Mouse (Mus musculus): ENCODE measurements at regions not wholly inside any gene's neighbourhood (a gene's known extent, or its start where the extent isn't known, plus 50 kb on each side); places are given as distances from the start of the nearest gene placed in this dataset.

- no peak for TF ChIP-seq POLR2A (IDR thresholded peaks at IDR 0.05; ENCODE audit: low read depth, low read length)
- no peak for TF ChIP-seq CTCF (IDR thresholded peaks at IDR 0.05; ENCODE audit: extremely low read depth, insufficient read length, insufficient replicate concordance, low read depth, low read length)
Measured at GRCm38 (mm10) chr15:27077926-27078325, 182.5 kb upstream of the Fbxl7 start.

Measured in small intestine, adult 2 months (tissue).